In the genomic region with DNA sequence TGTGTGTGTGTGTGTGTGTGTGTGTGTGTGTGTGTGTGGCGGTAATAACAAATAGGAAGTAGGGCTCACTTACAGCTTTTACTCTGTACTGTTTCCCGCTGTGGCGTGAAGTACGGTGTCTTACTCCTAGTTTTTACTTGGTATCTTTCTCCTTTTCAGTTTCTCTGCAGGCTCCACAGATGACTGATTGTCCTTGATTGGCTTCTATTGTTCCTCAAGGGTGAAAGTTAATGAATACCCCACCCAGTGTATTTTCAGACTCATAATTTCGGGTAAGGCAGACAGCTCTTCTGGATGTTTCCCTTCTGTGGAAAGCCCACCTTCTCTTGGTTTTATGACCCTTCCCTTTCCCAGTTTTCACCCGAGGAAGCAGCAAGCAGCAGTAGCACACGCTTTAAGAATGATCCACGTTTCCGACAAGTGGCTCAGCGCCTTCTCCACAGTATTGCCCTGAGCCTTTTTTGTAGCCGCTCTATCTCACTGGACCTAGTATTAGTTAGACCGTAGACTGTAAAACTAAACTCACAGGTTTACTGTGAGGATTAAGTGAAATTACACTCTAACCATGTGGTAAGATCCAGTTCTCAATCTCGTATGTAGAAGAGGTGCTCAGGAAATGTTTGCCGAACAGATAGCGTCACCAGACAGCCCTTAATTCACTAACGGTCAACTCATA, we compare ENCODE assay signal across 29 mouse cellular contexts. TPM values are rescaled to one million over a fixed set of nuclear protein-coding genes. Genes with fewer than 3 reads are reported as not detected.
DNase-seq lines count a peak whose midpoint lies in the region; ATAC-seq and TF ChIP-seq lines count a peak whose summit lies in the region.
"Had no signal": no experiment of that assay in that cellular context is flagged by ENCODE, and none has a peak within 500 bp of the region (broad histone marks: within the 10 kb centered on the region; RNA-seq: fewer than 3 reads in every experiment).

No protein-coding gene starts in this region.

- no peak for TF ChIP-seq CTCF in kidney, postnatal 0 days (IDR thresholded peaks at IDR 0.05; ENCODE audit: low read depth)

- no peak overlapping the region for H3K4me2 ChIP-seq in kidney, embryonic 14.5 days (replicated peaks; ENCODE audit: low read depth, low read length)
- no peak overlapping the region for H3K4me2 ChIP-seq in midbrain, embryonic 11.5 days
- H3K4me2 ChIP-seq in midbrain, embryonic 14.5 days (ENCODE audit: low read length), result no peak overlapping the region
- peak overlapping the region; percentile 43 for H3K4me2 ChIP-seq in kidney, postnatal 0 days (ENCODE audit: low read length)
- H3K4me2 ChIP-seq: embryonic facial prominence, embryonic 12.5 days; embryonic facial prominence, embryonic 15.5 days; heart, embryonic 13.5 days; hindbrain, embryonic 14.5 days had no signal

- H3K36me3 ChIP-seq in kidney, embryonic 14.5 days (ENCODE audit: control insufficient read depth, insufficient read depth, low read length), result no peaks in the 10 kb centered on the region
- no peaks in the 10 kb centered on the region for H3K36me3 ChIP-seq in midbrain, embryonic 11.5 days (ENCODE audit: control insufficient read depth, insufficient read depth, low read length)
- H3K36me3 ChIP-seq in midbrain, embryonic 14.5 days (ENCODE audit: control insufficient read depth, insufficient read depth, low read length), result no peaks in the 10 kb centered on the region
- H3K36me3 ChIP-seq in kidney, postnatal 0 days (ENCODE audit: insufficient read depth, low read length), result no peaks in the 10 kb centered on the region
- H3K36me3 ChIP-seq: embryonic facial prominence, embryonic 12.5 days; embryonic facial prominence, embryonic 15.5 days; heart, embryonic 10.5 days; heart, embryonic 13.5 days had no signal

- H3K4me1 ChIP-seq in kidney, embryonic 14.5 days (ENCODE audit: control insufficient read depth, insufficient read depth, low read length), result no peaks in the 10 kb centered on the region
- no peaks in the 10 kb centered on the region; the same call in 1 of the 2 replicates for H3K4me1 ChIP-seq in midbrain, embryonic 11.5 days (ENCODE audit: control insufficient read depth, insufficient read depth, low read length)
- H3K4me1 ChIP-seq in midbrain, embryonic 14.5 days (ENCODE audit: control insufficient read depth, insufficient read depth, low read length), result no peaks in the 10 kb centered on the region
- 0 out of 2 replicates have a peak, but pooled peaks cover 4% of the 10 kb centered on the region for H3K4me1 ChIP-seq in kidney, postnatal 0 days (replicated peaks; ENCODE audit: insufficient read depth, low read length)
- H3K4me1 ChIP-seq: embryonic facial prominence, embryonic 12.5 days; embryonic facial prominence, embryonic 15.5 days; heart, embryonic 10.5 days; heart, embryonic 13.5 days had no signal

- DNase-seq in kidney, adult 18-20 months, result peak; percentile 3
- DNase-seq in kidney, adult 11 months, result no peak
- no peak for DNase-seq in kidney, postnatal 25 days
- peak; percentile 54 for DNase-seq in midbrain, embryonic 11.5 days (ENCODE audit: low spot score, missing footprints)
- DNase-seq in midbrain, embryonic 14.5 days, result no peak
- no peak for DNase-seq in kidney, postnatal 0 days (ENCODE audit: low spot score)
- DNase-seq in layer of hippocampus, postnatal 14 days (ENCODE audit: low spot score in 2 of 2), result no peak
- DNase-seq: adrenal gland, adult 2 months; adrenal gland, postnatal 14 days; cerebellum, adult 11 months; cerebellum, adult 2 months; cerebellum, adult 9-11 months; cerebellum, postnatal 25 days; gastrocnemius, postnatal 36 days; heart, adult 2 months; heart, postnatal 14 days; heart, postnatal 4 days had no signal

- H3K9me3 ChIP-seq in kidney, embryonic 14.5 days (ENCODE audit: control insufficient read depth, low read length), result no peaks in the 10 kb centered on the region
- H3K9me3 ChIP-seq in midbrain, embryonic 11.5 days (ENCODE audit: control insufficient read depth, low read length), result no peaks in the 10 kb centered on the region
- H3K9me3 ChIP-seq in midbrain, embryonic 14.5 days (ENCODE audit: control insufficient read depth, low read length), result no peaks in the 10 kb centered on the region
- H3K9me3 ChIP-seq in kidney, postnatal 0 days (replicated peaks; ENCODE audit: low read length), result no peaks in the 10 kb centered on the region
- H3K9me3 ChIP-seq: embryonic facial prominence, embryonic 12.5 days; embryonic facial prominence, embryonic 15.5 days; heart, embryonic 10.5 days; heart, embryonic 13.5 days had no signal

- 76% methylated on average over 16 of the region's 16 CpGs for WGBS in kidney, embryonic 14.5 days
- WGBS in midbrain, embryonic 11.5 days, result 93% methylated on average over 16 of the region's 16 CpGs
- WGBS in midbrain, embryonic 14.5 days, result 92% methylated on average over 16 of the region's 16 CpGs
- 58% methylated on average over 16 of the region's 16 CpGs for WGBS in kidney, postnatal 0 days

- peak; percentile 43; the same call in 1 of the 2 replicates for ATAC-seq in kidney, embryonic 14.5 days (ENCODE audit: low FRiP score, low TSS enrichment)
- ATAC-seq in midbrain, embryonic 11.5 days (ENCODE audit: low FRiP score), result no peak
- no peak for ATAC-seq in midbrain, embryonic 14.5 days (ENCODE audit: low FRiP score, low TSS enrichment)
- no peak for ATAC-seq in kidney, postnatal 0 days (replicated peaks; ENCODE audit: low FRiP score, low read depth)
- ATAC-seq: forebrain, embryonic 14.5 days; hindbrain, postnatal 0 days had no signal

- H3K27me3 ChIP-seq in kidney, embryonic 14.5 days (ENCODE audit: control insufficient read depth, insufficient read depth, low read length), result no peaks in the 10 kb centered on the region
- no peaks in the 10 kb centered on the region for H3K27me3 ChIP-seq in midbrain, embryonic 11.5 days (ENCODE audit: control insufficient read depth, insufficient read depth, low read length)
- no peaks in the 10 kb centered on the region for H3K27me3 ChIP-seq in midbrain, embryonic 14.5 days (ENCODE audit: control insufficient read depth, insufficient read depth, low read length)
- H3K27me3 ChIP-seq in kidney, postnatal 0 days (ENCODE audit: insufficient read depth, low read length), result no peaks in the 10 kb centered on the region
- H3K27me3 ChIP-seq: embryonic facial prominence, embryonic 12.5 days; embryonic facial prominence, embryonic 15.5 days; heart, embryonic 13.5 days had no signal

- H3K9ac ChIP-seq in kidney, embryonic 14.5 days (ENCODE audit: low read depth, low read length), result no peak overlapping the region
- H3K9ac ChIP-seq in midbrain, embryonic 11.5 days (ENCODE audit: low read length), result no peak overlapping the region
- no peak overlapping the region for H3K9ac ChIP-seq in midbrain, embryonic 14.5 days (replicated peaks; ENCODE audit: low read length)
- H3K9ac ChIP-seq in kidney, postnatal 0 days (ENCODE audit: low read depth, low read length), result no peak overlapping the region
- H3K9ac ChIP-seq: embryonic facial prominence, embryonic 12.5 days; embryonic facial prominence, embryonic 15.5 days; heart, embryonic 13.5 days; hindbrain, embryonic 14.5 days had no signal

- H3K4me3 ChIP-seq in kidney, embryonic 14.5 days (ENCODE audit: low read length), result no peak overlapping the region
- H3K4me3 ChIP-seq in midbrain, embryonic 11.5 days (ENCODE audit: low read depth, low read length), result no peak overlapping the region
- no peak overlapping the region for H3K4me3 ChIP-seq in midbrain, embryonic 14.5 days (replicated peaks; ENCODE audit: low read depth, low read length)
- H3K4me3 ChIP-seq in kidney, postnatal 0 days (replicated peaks; ENCODE audit: low read depth, low read length), result no peak overlapping the region
- H3K4me3 ChIP-seq: embryonic facial prominence, embryonic 12.5 days; embryonic facial prominence, embryonic 15.5 days; heart, adult 2 months; heart, embryonic 10.5 days; heart, embryonic 13.5 days had no signal

- no peak overlapping the region for H3K27ac ChIP-seq in kidney, embryonic 14.5 days (ENCODE audit: low read depth, low read length)
- no peak overlapping the region for H3K27ac ChIP-seq in midbrain, embryonic 11.5 days (ENCODE audit: low read depth, low read length)
- no peak overlapping the region for H3K27ac ChIP-seq in midbrain, embryonic 14.5 days (replicated peaks; ENCODE audit: low read depth, low read length)
- peak overlapping the region; percentile 36 for H3K27ac ChIP-seq in kidney, postnatal 0 days
- H3K27ac ChIP-seq: embryonic facial prominence, embryonic 12.5 days; embryonic facial prominence, embryonic 15.5 days; heart, adult 2 months; heart, embryonic 10.5 days; heart, embryonic 13.5 days; hindbrain, embryonic 14.5 days; hindbrain, postnatal 0 days had no signal

RNA-seq across cellular contexts. Expression of a gene that starts 23.7 kb away (rescaled TPM):
- polyA plus RNA-seq in kidney, embryonic 14.5 days (2014; fragmentation: Nextera tagmentation; extraction: Ambion mirVana), result 9.5 and 9.6 TPM in 2 replicates
- polyA plus RNA-seq in midbrain, embryonic 11.5 days (2014; fragmentation: Nextera tagmentation; extraction: Ambion mirVana), result 11.5 and 11.7 TPM in 2 replicates
- polyA plus RNA-seq in midbrain, embryonic 14.5 days (2014; fragmentation: Nextera tagmentation; extraction: Ambion mirVana), result 5.6 and 7.0 TPM in 2 replicates
- polyA plus RNA-seq in kidney, postnatal 0 days (2015; fragmentation: Nextera tagmentation; extraction: Ambion mirVana), result 12.6 and 14.3 TPM in 2 replicates
- total RNA-seq in layer of hippocampus, postnatal 14 days (2021), result 1 to 10 TPM; 4.1 to 6.9 TPM

RNA-seq across cellular contexts. Expression of a gene that starts 23.8 kb away (rescaled TPM):
- polyA plus RNA-seq in kidney, embryonic 14.5 days (2014; fragmentation: Nextera tagmentation; extraction: Ambion mirVana), result 19.8 and 32.6 TPM in 2 replicates
- 32.2 and 42.8 TPM in 2 replicates for polyA plus RNA-seq in midbrain, embryonic 11.5 days (2014; fragmentation: Nextera tagmentation; extraction: Ambion mirVana)
- polyA plus RNA-seq in midbrain, embryonic 14.5 days (2014; fragmentation: Nextera tagmentation; extraction: Ambion mirVana), result 5.1 and 8.3 TPM in 2 replicates
- polyA plus RNA-seq in kidney, postnatal 0 days (2015; fragmentation: Nextera tagmentation; extraction: Ambion mirVana), result 10.3 and 14.0 TPM in 2 replicates
- 1 to 10 TPM in 1 of 2 experiments, under 1 TPM in 1; 0.85 to 1.4 TPM for total RNA-seq in layer of hippocampus, postnatal 14 days (2021)

RNA-seq across cellular contexts. Expression of a gene that starts 29.7 kb away (rescaled TPM):
- polyA plus RNA-seq in kidney, embryonic 14.5 days (2014; fragmentation: Nextera tagmentation; extraction: Ambion mirVana), result not detected in 2 replicates
- polyA plus RNA-seq in midbrain, embryonic 11.5 days (2014; fragmentation: Nextera tagmentation; extraction: Ambion mirVana), result not detected in 2 replicates
- polyA plus RNA-seq in midbrain, embryonic 14.5 days (2014; fragmentation: Nextera tagmentation; extraction: Ambion mirVana), result not detected in 2 replicates
- 0.04 and 0.08 TPM in 2 replicates for polyA plus RNA-seq in kidney, postnatal 0 days (2015; fragmentation: Nextera tagmentation; extraction: Ambion mirVana)
- under 1 TPM in 1 of 2 experiments, not detected in 1; 0.12 TPM for total RNA-seq in layer of hippocampus, postnatal 14 days (2021)
- total RNA-seq: gastrocnemius, adult 8-10 months; gastrocnemius, postnatal 36 days; hindbrain, postnatal 0 days; MEL had no signal
- polyA plus RNA-seq: embryonic facial prominence, embryonic 12.5 days; forebrain, embryonic 11.5 days; forebrain, embryonic 14.5 days; heart, embryonic 10.5 days; hindbrain, embryonic 11.5 days; hindbrain, embryonic 14.5 days; hindbrain, postnatal 0 days had no signal

RNA-seq across cellular contexts. Expression of a gene that starts 43.4 kb away (rescaled TPM):
- polyA plus RNA-seq in kidney, embryonic 14.5 days (2014; fragmentation: Nextera tagmentation; extraction: Ambion mirVana), result 0.03 and 0.45 TPM in 2 replicates
- not detected in 2 replicates for polyA plus RNA-seq in midbrain, embryonic 11.5 days (2014; fragmentation: Nextera tagmentation; extraction: Ambion mirVana)
- polyA plus RNA-seq in midbrain, embryonic 14.5 days (2014; fragmentation: Nextera tagmentation; extraction: Ambion mirVana), result 0.33 TPM in 1 of 2 replicates, not detected in the other
- polyA plus RNA-seq in kidney, postnatal 0 days (2015; fragmentation: Nextera tagmentation; extraction: Ambion mirVana), result 0.45 and 0.85 TPM in 2 replicates
- total RNA-seq in layer of hippocampus, postnatal 14 days (2021), result not detected
- total RNA-seq: MEL had no signal
- polyA plus RNA-seq: forebrain, embryonic 11.5 days; heart, embryonic 10.5 days; hindbrain, embryonic 11.5 days; hindbrain, embryonic 14.5 days had no signal

Comparison
In these comparisons a context has a peak if more than half of its experiments do, and no peak if none do; other contexts are left out.
1. DNase-seq: peak in kidney, adult 18-20 months (single experiment) and midbrain, embryonic 11.5 days (single experiment); none in kidney, adult 11 months (single experiment), kidney, postnatal 25 days (0 of 2), midbrain, embryonic 14.5 days (single experiment), kidney, postnatal 0 days (single experiment) and layer of hippocampus, postnatal 14 days (0 of 2).